Mouse (Mus musculus) embryonic facial prominence, embryonic 11.5 days (tissue): ENCODE data around the gene Krtap17-1. TPM values are rescaled to one million over a fixed set of nuclear protein-coding genes. Genes with fewer than 3 reads are reported as not detected.

Experiments used
- ATAC-seq: fragments of 200-750 bp; cut with Nextera tagmentation; replicated peaks from 2 replicates; pipeline ENCODE4 v1.8.0; 2017; ENCODE audit warnings: low read depth; ENCODE audit not compliant: insufficient number of reproducible peaks, low FRiP score, low TSS enrichment
- DNase-seq: peaks from one replicate; pipeline ENCODE4 v3.0.0-alpha.2; 2015; ENCODE audit warnings: low spot score
- H3K27ac ChIP-seq: fragments of 300-500 bp; sonication (generic); replicated peaks from 2 replicates; pipeline ENCODE4 v1.5.1; 2014; ENCODE audit warnings: mild to moderate bottlenecking, low read depth, low read length, control low read depth
- H3K27me3 ChIP-seq: fragments of 300-500 bp; sonication (generic); 2 replicates; pipeline ENCODE4 v1.6.1; 2014; ENCODE audit warnings: mild to moderate bottlenecking, low read length, moderate library complexity, mixed read lengths; ENCODE audit not compliant: control insufficient read depth, insufficient read depth
- H3K36me3 ChIP-seq: fragments of 300-500 bp; sonication (generic); replicated peaks from 2 replicates; pipeline ENCODE4 v1.6.1; 2014; ENCODE audit warnings: low read depth, mild to moderate bottlenecking, low read length, moderate library complexity, mixed read lengths; ENCODE audit not compliant: control insufficient read depth, insufficient read depth
- H3K4me1 ChIP-seq: fragments of 300-500 bp; sonication (generic); 2 replicates; pipeline ENCODE4 v1.6.1; 2014; ENCODE audit warnings: low read length, mixed read lengths; ENCODE audit not compliant: control insufficient read depth, insufficient read depth
- H3K4me2 ChIP-seq: fragments of 300-500 bp; sonication (generic); 2 replicates; pipeline ENCODE4 v1.6.1; 2014; ENCODE audit warnings: low read depth, mild to moderate bottlenecking, control low read depth, low read length, moderate library complexity
- H3K4me3 ChIP-seq: fragments of 300-500 bp; sonication (generic); 2 replicates; pipeline ENCODE4 v1.5.1; 2014; ENCODE audit warnings: low read depth, low read length, control low read depth
- H3K9ac ChIP-seq: fragments of 300-500 bp; sonication (generic); replicated peaks from 2 replicates; pipeline ENCODE4 v1.6.1; 2014; ENCODE audit warnings: mild to moderate bottlenecking, control low read depth, low read length
- H3K9me3 ChIP-seq: fragments of 300-500 bp; sonication (generic); replicated peaks from 2 replicates; pipeline ENCODE4 v1.6.1; 2016; ENCODE audit warnings: mild to moderate bottlenecking, low read length, inconsistent platforms, mixed read lengths; ENCODE audit not compliant: control insufficient read depth
- WGBS: fragments of 180-500 bp; shearing (Covaris S2); extraction: QIAGEN DNeasy Blood & Tissue Kit; methylation state at CpG from one replicate; pipeline ENCODE4 v1.1.7; 2014; 5-methylcytosine and 5-hydroxymethylcytosine counted together
- polyA plus RNA-seq: library from polyadenylated mRNA; unstranded; fragments of >200 nt; fragmentation: Nextera tagmentation; extraction: Ambion mirVana; gene quantifications from 2 replicates; pipeline ENCODE4 v1.2.1, GENCODE M21; 2014

Krtap17-1 gene
- polyA plus RNA-seq, 1 experiment from 2014 or later = not detected

GRCm38 (mm10) chr11:99948175-99948574 lies 45.6 kb downstream of the Krtap17-1 start, which contains the start of gene Krtap9-5:
Gene Krtap9-5, plus strand, starts transcription at chr11:99948475.
- H3K4me1 ChIP-seq = no peaks in the 10 kb centered on the region
- H3K27ac ChIP-seq = no peak within 1 kb of the TSS
- H3K4me2 ChIP-seq = no peak within 1 kb of the TSS
- H3K4me3 ChIP-seq = no peak within 1 kb of the TSS
- no peak within 1 kb of the TSS for H3K9ac ChIP-seq
- H3K36me3 ChIP-seq = no peaks in the 10 kb centered on the region
- DNase-seq = no peak
- no peaks in the 10 kb centered on the region for H3K27me3 ChIP-seq
- 84% methylated on average over 2 of the region's 2 CpGs for WGBS
- no peaks in the 10 kb centered on the region for H3K9me3 ChIP-seq
- no peak for ATAC-seq

Other genes starting within 250 kb of the Krtap17-1 start
- not detected in 2 replicates for gene Gm11595, start 221.1 kb downstream of the Krtap17-1 start, polyA plus RNA-seq
- gene Krtap4-8, start 213.3 kb downstream of the Krtap17-1 start, polyA plus RNA-seq = not detected in 2 replicates
- not detected in 2 replicates for gene Krtap4-9, start 208.8 kb downstream of the Krtap17-1 start, polyA plus RNA-seq
- gene Gm11596, start 200.5 kb downstream of the Krtap17-1 start, polyA plus RNA-seq = not detected in 2 replicates
- not detected in 2 replicates for gene Gm11569, start 195.1 kb downstream of the Krtap17-1 start, polyA plus RNA-seq
- gene Gm11554, start 189.5 kb downstream of the Krtap17-1 start, polyA plus RNA-seq = not detected in 2 replicates
- gene Krtap4-13, start 184.1 kb downstream of the Krtap17-1 start, polyA plus RNA-seq = not detected in 2 replicates
- gene Gm11564, start 178.3 kb downstream of the Krtap17-1 start, polyA plus RNA-seq = not detected in 2 replicates
- gene 2300003K06Rik, start 155.9 kb downstream of the Krtap17-1 start, polyA plus RNA-seq = not detected in 2 replicates
- not detected in 2 replicates for gene Krtap4-16, start 142.4 kb downstream of the Krtap17-1 start, polyA plus RNA-seq
- gene Gm11568, start 136.1 kb downstream of the Krtap17-1 start, polyA plus RNA-seq = not detected in 2 replicates
- not detected in 2 replicates for gene Gm11559, start 129.5 kb downstream of the Krtap17-1 start, polyA plus RNA-seq
- not detected in 2 replicates for gene Krtap9-1, start 120.6 kb downstream of the Krtap17-1 start, polyA plus RNA-seq
- not detected in 2 replicates for gene Gm11567, start 114.8 kb downstream of the Krtap17-1 start, polyA plus RNA-seq
- not detected in 2 replicates for gene Krtap31-1, start 86.1 kb downstream of the Krtap17-1 start, polyA plus RNA-seq
- gene Gm11565, start 79.2 kb downstream of the Krtap17-1 start, polyA plus RNA-seq = not detected in 2 replicates
- gene Krtap31-2, start 57.7 kb downstream of the Krtap17-1 start, polyA plus RNA-seq = not detected in 2 replicates
- not detected in 2 replicates for gene Krtap9-5, start 45.5 kb downstream of the Krtap17-1 start, polyA plus RNA-seq
- gene Krtap29-1, start 14.9 kb downstream of the Krtap17-1 start, polyA plus RNA-seq = not detected in 2 replicates
- not detected in 2 replicates for gene Krtap16-1, start 7.4 kb downstream of the Krtap17-1 start, polyA plus RNA-seq
- gene Krt33a, start 22.2 kb upstream of the Krtap17-1 start, polyA plus RNA-seq = not detected in 2 replicates
- gene Krt33b, start 35.9 kb upstream of the Krtap17-1 start, polyA plus RNA-seq = not detected in 2 replicates
- gene Krt34, start 47.6 kb upstream of the Krtap17-1 start, polyA plus RNA-seq = not detected in 2 replicates
- not detected in 2 replicates for gene Krt31, start 56.6 kb upstream of the Krtap17-1 start, polyA plus RNA-seq
- not detected in 2 replicates for gene Krt32, start 94.2 kb upstream of the Krtap17-1 start, polyA plus RNA-seq
- gene Krt35, start 102.2 kb upstream of the Krtap17-1 start, polyA plus RNA-seq = not detected in 2 replicates
- gene Krt36, start 111.6 kb upstream of the Krtap17-1 start, polyA plus RNA-seq = 0.13 TPM in 1 of 2 replicates, not detected in the other
- not detected in 2 replicates for gene Krt13, start 127.6 kb upstream of the Krtap17-1 start, polyA plus RNA-seq
- 8.2 and 8.6 TPM in 2 replicates for gene Krt15, start 141.9 kb upstream of the Krtap17-1 start, polyA plus RNA-seq
- gene Krt19, start 154.7 kb upstream of the Krtap17-1 start, polyA plus RNA-seq = 8.0 and 10.5 TPM in 2 replicates
- gene Krt9, start 199.3 kb upstream of the Krtap17-1 start, polyA plus RNA-seq = not detected in 2 replicates
- 30.7 and 31.2 TPM in 2 replicates for gene Krt14, start 213.6 kb upstream of the Krtap17-1 start, polyA plus RNA-seq